Mouse (Mus musculus) CH12.LX (cell line): ENCODE measurements around the gene Acrbp. TPM values are rescaled to one million over a fixed set of nuclear protein-coding genes. Genes with fewer than 3 reads are reported as not detected.

ENCODE experiments used
- DNase-seq: peaks from one replicate; pipeline ENCODE4 v3.0.0-alpha.2; 2013; ENCODE audit errors: extremely low read depth
- H3K27ac ChIP-seq: 2 replicates; pipeline ENCODE4 v1.5.1; 2012; ENCODE audit warnings: low read depth, mild to moderate bottlenecking, control low read depth, moderate library complexity; ENCODE audit not compliant: insufficient read depth
- H3K27me3 ChIP-seq: replicated peaks from 2 replicates; pipeline ENCODE3; 2012; ENCODE audit warnings: inconsistent platforms
- H3K36me3 ChIP-seq, 2 experiments: replicated peaks in 1 of 2; 2 replicates each; pipeline versions ENCODE3 to v1.6.1; 2012; ENCODE audit warnings: inconsistent platforms in 1 of 2, low read length in 1 of 2, mild to moderate bottlenecking in 1 of 2, mixed read lengths in 1 of 2, moderate library complexity in 1 of 2; ENCODE audit not compliant: control insufficient read depth in 1 of 2, insufficient read depth in 1 of 2
- H3K4me1 ChIP-seq, 2 experiments: 2 replicates each; pipeline ENCODE4 v1.6.1; 2012; ENCODE audit warnings: inconsistent platforms in 1 of 2, moderate library complexity in 1 of 2; ENCODE audit not compliant: insufficient read depth in 2 of 2, control insufficient read depth in 1 of 2
- H3K4me2 ChIP-seq: 2 replicates; pipeline ENCODE4 v1.6.1; 2012; ENCODE audit warnings: low read depth, mild to moderate bottlenecking, control low read depth; ENCODE audit not compliant: poor library complexity, insufficient read depth, severe bottlenecking
- H3K4me3 ChIP-seq, 3 experiments: fragments of 150-350 bp in 1 of 3; sonication (generic) in 1 of 3; replicated peaks in 1 of 3; 2 replicates each; pipeline versions ENCODE3 to v1.5.1; 2011 to 2012; ENCODE audit warnings: low read depth in 2 of 3, low read length in 2 of 3, mild to moderate bottlenecking in 2 of 3, moderate library complexity in 2 of 3, control low read depth in 1 of 3, improper control_type of control experiment in 1 of 3, inconsistent platforms in 1 of 3, mixed read lengths in 1 of 3; ENCODE audit not compliant: poor library complexity in 1 of 3
- H3K79me2 ChIP-seq: replicated peaks from 2 replicates; pipeline ENCODE4 v1.6.1; 2012; ENCODE audit warnings: mild to moderate bottlenecking, moderate library complexity; ENCODE audit not compliant: control insufficient read depth, poor library complexity, insufficient read depth, severe bottlenecking; ENCODE audit errors: extremely low read depth
- H3K9ac ChIP-seq: 2 replicates; pipeline ENCODE4 v1.6.1; 2012; ENCODE audit warnings: low read depth, mild to moderate bottlenecking, control low read depth, moderate library complexity; ENCODE audit not compliant: insufficient read depth
- H3K9me3 ChIP-seq: replicated peaks from 2 replicates; pipeline ENCODE3; 2012; ENCODE audit warnings: low read length, inconsistent platforms, mixed read lengths
- E2F4 ChIP-seq: IDR thresholded peaks from 2 replicates; pipeline ENCODE4 v1.6.1; 2011; ENCODE audit warnings: low read depth, low read length, improper control_type of control experiment; ENCODE audit not compliant: insufficient replicate concordance
- EP300 ChIP-seq: IDR thresholded peaks from 2 replicates; pipeline ENCODE4 v1.6.1; 2011; ENCODE audit warnings: low read length, improper control_type of control experiment
- GABPA ChIP-seq: IDR thresholded peaks from 2 replicates; pipeline ENCODE4 v1.6.1; 2012; ENCODE audit warnings: low read depth, low read length, improper control_type of control experiment, inconsistent platforms; ENCODE audit not compliant: insufficient replicate concordance
- HCFC1 ChIP-seq: IDR thresholded peaks from 2 replicates; pipeline ENCODE4 v1.6.1; 2012; ENCODE audit warnings: low read depth, mild to moderate bottlenecking, inconsistent platforms, low read length, improper control_type of control experiment
- IRF4 ChIP-seq: IDR thresholded peaks from 2 replicates; pipeline ENCODE4 v1.6.1; 2014; ENCODE audit warnings: low read depth, mild to moderate bottlenecking, inconsistent platforms, low read length, improper control_type of control experiment
- MAFK ChIP-seq: IDR thresholded peaks from 2 replicates; pipeline ENCODE4 v1.6.1; 2011; ENCODE audit warnings: low read length, improper control_type of control experiment; ENCODE audit not compliant: insufficient replicate concordance
- MEF2A ChIP-seq: IDR thresholded peaks from 2 replicates; pipeline ENCODE4 v1.6.1; 2014; ENCODE audit warnings: low read depth, mild to moderate bottlenecking, inconsistent platforms, low read length, improper control_type of control experiment, borderline replicate concordance
- MXI1 ChIP-seq: IDR thresholded peaks from 2 replicates; pipeline ENCODE4 v1.6.1; 2011; ENCODE audit warnings: mild to moderate bottlenecking, low read depth, low read length, improper control_type of control experiment
- NELFE ChIP-seq: IDR thresholded peaks from 2 replicates; pipeline ENCODE4 v1.6.1; 2011; ENCODE audit warnings: low read depth, low read length, improper control_type of control experiment
- NRF1 ChIP-seq: IDR thresholded peaks from 2 replicates; pipeline ENCODE4 v1.6.1; 2014; ENCODE audit warnings: low read depth, mild to moderate bottlenecking, inconsistent platforms, low read length, improper control_type of control experiment, moderate library complexity
- PAX5 ChIP-seq: IDR thresholded peaks from 2 replicates; pipeline ENCODE4 v1.6.1; 2012; ENCODE audit warnings: low read length, inconsistent platforms, mixed read lengths
- POLR2AphosphoS2 ChIP-seq: IDR thresholded peaks from 2 replicates; pipeline ENCODE4 v1.6.1; 2011; ENCODE audit warnings: low read depth, low read length, improper control_type of control experiment
- SIN3A ChIP-seq: IDR thresholded peaks from 2 replicates; pipeline ENCODE4 v1.6.1; 2012; ENCODE audit warnings: low read length, improper control_type of control experiment, inconsistent platforms
- SMC3 ChIP-seq: IDR thresholded peaks from 2 replicates; pipeline ENCODE4 v1.6.1; 2011; ENCODE audit warnings: low read depth, low read length, improper control_type of control experiment
- TBP ChIP-seq: conservative IDR thresholded peaks from 2 replicates; pipeline ENCODE4 v1.6.1; 2011; ENCODE audit warnings: low read depth, low read length, improper control_type of control experiment
- UBTF ChIP-seq: IDR thresholded peaks from 2 replicates; pipeline ENCODE4 v1.6.1; 2012; ENCODE audit warnings: low read depth, mild to moderate bottlenecking, inconsistent platforms, low read length, improper control_type of control experiment, moderate library complexity
- USF2 ChIP-seq: conservative IDR thresholded peaks from 2 replicates; pipeline ENCODE4 v1.6.1; 2011; ENCODE audit warnings: low read depth, low read length, improper control_type of control experiment
- ZC3H11A ChIP-seq: IDR thresholded peaks from 2 replicates; pipeline ENCODE4 v1.6.1; 2012; ENCODE audit warnings: low read depth, mild to moderate bottlenecking, inconsistent platforms, low read length, improper control_type of control experiment
- ZMIZ1 ChIP-seq: IDR thresholded peaks from 2 replicates; pipeline ENCODE4 v1.6.1; 2012; ENCODE audit warnings: low read depth, mild to moderate bottlenecking, inconsistent platforms, low read length, improper control_type of control experiment
- ZNF384 ChIP-seq: IDR thresholded peaks from 2 replicates; pipeline ENCODE4 v1.6.1; 2012; ENCODE audit warnings: low read depth, low read length, improper control_type of control experiment, inconsistent platforms
- dilution Hi-C: fragments of 300-500 bp; cut with MboI; formaldehyde crosslinking; loops from 2 replicates; pipeline ENCODE4 v1.14.3; 2020; ENCODE audit warnings: low sequenced_read_pairs; ENCODE audit not compliant: extremely low pct_unique_long_range_greater_than_20kb, extremely low pct_ligation_motif_present
- in situ Hi-C: fragments of 300-500 bp; cut with MboI; formaldehyde crosslinking; loops from 3 replicates; pipeline ENCODE4 v1.14.3; 2019; ENCODE audit warnings: low sequenced_read_pairs, low pct_ligation_motif_present, low pct_unique_long_range_greater_than_20kb, mixed read lengths
- polyA plus RNA-seq: library from polyadenylated mRNA; unstranded; fragments of >175 nt; gene quantifications from 2 replicates; pipeline ENCODE4 v1.2.1, GENCODE M21; 2012; ENCODE audit warnings: low read depth; ENCODE audit not compliant: insufficient read length
- total RNA-seq, 2 experiments: library from RNA; depleted of rRNA; stranded (reverse); fragments of 300-350 nt in 1 of 2; fragments of >200 nt in 1 of 2; gene quantifications; 2 replicates each; pipeline ENCODE4 v1.2.3; 2012 to 2014

Gene Acrbp
- total and polyA plus RNA-seq, 3 experiments = 1.7 to 4.9 (median 3.3) TPM

DNA sequence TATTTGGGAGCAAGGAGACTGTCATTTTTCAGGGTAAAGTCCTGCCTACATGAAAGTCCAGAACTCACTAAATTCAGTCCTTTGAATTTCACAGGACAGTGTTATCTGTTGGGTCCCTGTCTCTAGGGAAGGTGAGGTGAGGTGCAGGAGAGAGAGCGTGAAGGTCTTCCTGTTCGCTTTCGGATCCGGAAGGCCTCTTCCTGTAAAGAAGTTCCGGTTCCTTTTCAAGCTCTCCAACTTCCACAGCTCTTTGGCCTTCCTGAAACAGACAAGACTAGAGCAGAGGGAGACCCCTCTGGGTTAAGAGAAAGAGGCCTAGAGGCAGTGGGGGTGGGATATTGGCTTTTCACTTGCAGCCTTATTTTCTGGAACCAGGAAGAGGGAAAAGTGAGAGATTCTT lies 42.9 kb downstream of the Acrbp start:
- H3K27ac ChIP-seq = no peak overlapping the region
- no peaks in the 10 kb centered on the region for H3K27me3 ChIP-seq
- no peak for DNase-seq
- H3K79me2 ChIP-seq = peaks cover 4% of the 10 kb centered on the region
- H3K4me3 ChIP-seq = no peak overlapping the region
- no peaks in the 10 kb centered on the region for H3K9me3 ChIP-seq
- H3K4me1 ChIP-seq = peaks cover 6 to 25% of the 10 kb centered on the region in 2 experiments
- no peak overlapping the region for H3K9ac ChIP-seq
- TF ChIP-seq ZNF384 (no peak), HCFC1 (no peak), GABPA (no peak), MEF2A (no peak), SMC3 (no peak), NELFE (no peak), NRF1 (no peak), PAX5 (no peak), E2F4 (no peak), MAFK (no peak), USF2 (no peak), UBTF (no peak), POLR2AphosphoS2 (no peak), TBP (no peak), EP300 (no peak), MXI1 (no peak), ZC3H11A (no peak), IRF4 (no peak)
- in situ Hi-C loops (loop anchor here (10.0 kb wide), 1 partner anchor 48 kb away; the partner anchor contains the start of gene Acrbp), dilution Hi-C loops (no loop called here)
- H3K36me3 ChIP-seq = peaks cover 0 to under 1% of the 10 kb centered on the region in 2 experiments
- no peak overlapping the region for H3K4me2 ChIP-seq

DNA sequence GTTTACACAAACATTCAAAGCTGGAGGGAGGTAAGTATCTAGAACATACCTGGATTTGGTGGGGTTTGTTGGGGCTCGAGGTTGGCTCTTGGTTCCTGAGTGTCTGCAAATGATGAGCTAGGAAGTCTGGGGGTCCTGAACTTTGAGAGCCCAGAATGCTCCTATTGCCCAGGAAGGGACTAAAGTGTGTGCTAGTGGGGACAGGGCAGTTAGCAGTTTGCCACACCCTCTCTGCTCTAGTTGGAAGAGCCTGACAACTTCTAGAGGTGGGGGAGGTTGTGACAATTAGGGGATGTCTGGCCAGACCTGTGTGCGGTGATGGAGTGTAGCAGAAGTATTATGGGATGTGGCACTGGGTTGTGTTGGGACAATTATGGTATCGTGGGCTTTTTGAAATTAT lies 45.4 kb downstream of the Acrbp start:
- Histone ChIP-seq H3K27ac (no peak overlapping the region), H3K9me3 (no peaks in the 10 kb centered on the region), H3K9ac (no peak overlapping the region), H3K4me1 (peaks cover 16 to 37% of the 10 kb centered on the region in 2 experiments), H3K4me3 (no peak overlapping the region), H3K79me2 (peaks cover 29% of the 10 kb centered on the region), H3K27me3 (no peaks in the 10 kb centered on the region), H3K4me2 (no peak overlapping the region), H3K36me3 (peaks cover 20 to 23% of the 10 kb centered on the region in 2 experiments)
- no peak for TF ChIP-seq ZMIZ1
- no peak for TF ChIP-seq USF2
- TF ChIP-seq SIN3A = no peak
- no peak for TF ChIP-seq MEF2A
- DNase-seq = no peak
- dilution Hi-C loops = no loop called here
- in situ Hi-C loops = loop anchor here (10.0 kb wide), 1 partner anchor 50 kb away; the partner anchor contains the start of gene Acrbp
